Mouse (Mus musculus): ENCODE results near the gene Cacna2d1. TPM values are rescaled to one million over a fixed set of nuclear protein-coding genes. Genes with fewer than 3 reads are reported as not detected.

Gene Cacna2d1
- polyA plus RNA-seq, 2 experiments: 0.20 to 0.22 TPM

DNA sequence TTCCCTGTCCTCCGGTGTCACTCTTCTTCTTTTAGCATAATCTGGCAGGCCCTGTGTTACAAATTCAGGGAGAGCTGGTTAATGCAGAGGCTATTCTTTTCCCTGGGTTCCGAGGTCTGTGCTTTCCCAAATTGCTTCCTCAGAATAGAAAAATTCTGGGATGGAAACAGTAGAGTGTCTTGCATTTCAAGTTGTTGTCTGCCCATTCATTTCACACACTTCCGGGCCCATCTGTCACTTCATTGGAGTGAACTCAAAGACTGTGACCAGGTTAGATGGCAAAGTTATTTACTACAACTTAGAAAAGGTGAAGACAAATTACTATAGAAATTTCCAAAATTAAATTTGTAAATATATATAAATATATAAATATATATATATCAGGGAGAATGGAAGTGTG lies 62.7 kb downstream of the Cacna2d1 start:
- DNase-seq (ENCODE audit: low read depth in 3 of 3, low spot score in 3 of 3): no peak
- no peak for TF ChIP-seq CTCF (IDR thresholded peaks at IDR 0.05; ENCODE audit: low read depth)
- no peak for TF ChIP-seq EP300 (IDR thresholded peaks at IDR 0.05; ENCODE audit: low read depth)
- 59% methylated on average over 3 of the region's 3 CpGs for WGBS (ENCODE audit: insufficient replicate concordance)

DNA sequence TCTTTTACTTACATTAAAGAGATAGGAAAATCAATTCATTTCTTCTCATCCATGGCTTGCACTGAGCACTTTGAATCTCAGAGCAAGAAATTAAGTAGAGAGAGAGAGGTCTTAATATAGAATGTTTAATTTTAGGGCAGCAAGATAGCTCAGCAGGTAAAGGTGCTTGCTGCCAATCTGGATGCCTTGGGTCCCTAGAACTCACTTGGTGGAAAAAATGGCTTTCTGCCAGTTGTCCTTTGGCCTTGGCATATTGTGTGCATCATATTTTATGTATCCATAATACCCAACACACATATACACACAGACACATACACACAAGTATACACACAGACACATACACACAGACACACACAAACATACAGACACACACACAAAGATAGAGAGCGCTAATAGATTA lies 63.3 kb downstream of the Cacna2d1 start:
- no peak overlapping the region for H3K9ac ChIP-seq (replicated peaks)
- no peaks in the 10 kb centered on the region for H3K9me3 ChIP-seq (ENCODE audit: control insufficient read depth, low read length)
- no peaks in the 10 kb centered on the region for H3K27me3 ChIP-seq (ENCODE audit: control insufficient read depth, insufficient read depth, low read length)
- H3K27ac ChIP-seq: no peak overlapping the region
- H3K4me2 ChIP-seq (ENCODE audit: low read depth): no peak overlapping the region
- TF ChIP-seq CTCF (IDR thresholded peaks at IDR 0.05; ENCODE audit: low read depth): no peak
- TF ChIP-seq EP300 (IDR thresholded peaks at IDR 0.05; ENCODE audit: low read depth): no peak
- no peaks in the 10 kb centered on the region for H3K4me1 ChIP-seq (replicated peaks; ENCODE audit: control insufficient read depth in 2 of 2, insufficient read depth in 2 of 2, low read length in 1 of 2)
- no peak for DNase-seq (ENCODE audit: low read depth in 3 of 3, low spot score in 3 of 3)
- ATAC-seq (ENCODE audit: insufficient read depth): no peak
- H3K4me3 ChIP-seq (ENCODE audit: insufficient read depth in 1 of 2, low read depth in 2 of 2, low read length in 2 of 2): no peak overlapping the region
- 63% methylated on average over 1 of the region's 1 CpGs for WGBS (ENCODE audit: insufficient replicate concordance)
- H3K36me3 ChIP-seq (replicated peaks; ENCODE audit: control insufficient read depth, insufficient read depth, low read depth): no peaks in the 10 kb centered on the region

More for the DNA sequence above, 62.7 kb downstream of the Cacna2d1 start:
- H3K9ac ChIP-seq (replicated peaks): no peak overlapping the region
- no peak overlapping the region for H3K4me3 ChIP-seq (ENCODE audit: insufficient read depth in 1 of 2, low read depth in 2 of 2, low read length in 2 of 2)
- no peak overlapping the region for H3K4me2 ChIP-seq (ENCODE audit: low read depth)
- H3K27ac ChIP-seq: no peak overlapping the region
- no peaks in the 10 kb centered on the region for H3K36me3 ChIP-seq (replicated peaks; ENCODE audit: control insufficient read depth, insufficient read depth, low read depth)
- no peak for ATAC-seq (ENCODE audit: insufficient read depth)
- H3K9me3 ChIP-seq (ENCODE audit: control insufficient read depth, low read length): no peaks in the 10 kb centered on the region
- H3K4me1 ChIP-seq (replicated peaks; ENCODE audit: control insufficient read depth in 2 of 2, insufficient read depth in 2 of 2, low read length in 1 of 2): no peaks in the 10 kb centered on the region
- H3K27me3 ChIP-seq (ENCODE audit: control insufficient read depth, insufficient read depth, low read length): no peaks in the 10 kb centered on the region

DNA sequence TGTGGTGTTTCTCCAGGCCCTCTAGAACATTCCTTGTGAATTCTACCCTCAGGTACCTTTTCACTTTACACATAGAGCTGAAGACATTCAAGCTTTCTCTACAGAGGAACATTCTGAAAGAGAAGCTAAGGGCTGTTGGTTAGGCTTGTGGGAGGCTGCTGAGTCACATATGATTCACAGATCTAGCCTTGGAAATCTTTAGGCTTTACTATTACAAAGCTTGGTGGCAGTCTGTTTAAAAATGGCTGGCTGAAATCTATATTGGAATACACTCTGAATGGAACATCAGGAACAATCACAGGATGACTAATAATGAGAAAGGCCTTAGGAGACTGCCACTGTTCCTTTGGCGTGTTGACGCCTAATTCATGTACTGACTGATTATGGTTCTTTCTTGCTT lies 66.4 kb downstream of the Cacna2d1 start:
- Histone ChIP-seq H3K9ac (replicated peaks) (no peak overlapping the region), H3K9me3 (ENCODE audit: control insufficient read depth, low read length) (no peaks in the 10 kb centered on the region), H3K4me1 (replicated peaks; ENCODE audit: control insufficient read depth in 2 of 2, insufficient read depth in 2 of 2, low read length in 1 of 2) (no peaks in the 10 kb centered on the region), H3K4me3 (ENCODE audit: insufficient read depth in 1 of 2, low read depth in 2 of 2, low read length in 2 of 2) (no peak overlapping the region), H3K27ac (no peak overlapping the region), H3K4me2 (ENCODE audit: low read depth) (no peak overlapping the region), H3K27me3 (ENCODE audit: control insufficient read depth, insufficient read depth, low read length) (no peaks in the 10 kb centered on the region), H3K36me3 (replicated peaks; ENCODE audit: control insufficient read depth, insufficient read depth, low read depth) (no peaks in the 10 kb centered on the region)
- 65% methylated on average over 2 of the region's 2 CpGs for WGBS (ENCODE audit: insufficient replicate concordance)
- no peak for DNase-seq (ENCODE audit: low read depth in 3 of 3, low spot score in 3 of 3)
- TF ChIP-seq EP300 (IDR thresholded peaks at IDR 0.05; ENCODE audit: low read depth) (no peak), CTCF (IDR thresholded peaks at IDR 0.05; ENCODE audit: low read depth) (no peak)
- ATAC-seq (ENCODE audit: insufficient read depth): no peak

DNA sequence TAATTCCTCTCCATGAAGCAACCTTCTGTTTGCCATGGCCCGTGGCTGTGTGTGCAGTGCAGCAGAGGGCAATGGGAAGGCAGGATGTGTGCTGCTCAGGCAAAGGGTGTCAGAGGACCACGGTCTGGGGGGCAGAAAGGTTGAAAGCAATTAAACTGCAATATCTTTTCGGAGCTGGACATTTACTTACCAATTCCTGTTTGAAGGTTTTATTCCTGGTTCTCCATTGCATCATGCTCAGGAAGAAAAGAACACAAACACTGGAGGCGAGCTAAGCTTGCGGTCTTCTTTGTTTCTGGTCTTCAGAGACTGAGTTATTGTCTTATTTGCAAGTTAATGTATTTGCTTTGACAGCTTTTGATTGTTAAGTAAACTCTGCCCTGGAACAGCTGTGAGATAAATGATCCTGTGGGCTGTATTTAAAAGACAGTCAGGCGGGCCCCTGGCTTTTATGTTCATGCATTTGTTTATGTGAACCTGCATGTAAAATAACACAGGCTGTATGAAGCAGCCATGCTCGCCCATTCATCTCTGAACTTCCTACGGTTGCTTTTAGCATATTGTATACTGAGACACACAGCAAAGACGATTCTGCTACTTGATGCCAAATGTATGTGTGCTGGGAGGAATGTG lies 68.1 kb downstream of the Cacna2d1 start:
- Histone ChIP-seq H3K27ac (no peak overlapping the region), H3K36me3 (replicated peaks; ENCODE audit: control insufficient read depth, insufficient read depth, low read depth) (no peaks in the 10 kb centered on the region), H3K4me1 (replicated peaks; ENCODE audit: control insufficient read depth in 2 of 2, insufficient read depth in 2 of 2, low read length in 1 of 2) (no peaks in the 10 kb centered on the region), H3K27me3 (ENCODE audit: control insufficient read depth, insufficient read depth, low read length) (no peaks in the 10 kb centered on the region), H3K4me2 (ENCODE audit: low read depth) (no peak overlapping the region), H3K4me3 (ENCODE audit: insufficient read depth in 1 of 2, low read depth in 2 of 2, low read length in 2 of 2) (no peak overlapping the region), H3K9ac (replicated peaks) (no peak overlapping the region), H3K9me3 (ENCODE audit: control insufficient read depth, low read length) (no peaks in the 10 kb centered on the region)
- WGBS (ENCODE audit: insufficient replicate concordance): 39% methylated on average over 9 of the region's 9 CpGs
- no peak for ATAC-seq (ENCODE audit: insufficient read depth)
- no peak for TF ChIP-seq EP300 (IDR thresholded peaks at IDR 0.05; ENCODE audit: low read depth)
- TF ChIP-seq CTCF (IDR thresholded peaks at IDR 0.05; ENCODE audit: low read depth): no peak
- DNase-seq (ENCODE audit: low read depth in 3 of 3, low spot score in 3 of 3): no peak

DNA sequence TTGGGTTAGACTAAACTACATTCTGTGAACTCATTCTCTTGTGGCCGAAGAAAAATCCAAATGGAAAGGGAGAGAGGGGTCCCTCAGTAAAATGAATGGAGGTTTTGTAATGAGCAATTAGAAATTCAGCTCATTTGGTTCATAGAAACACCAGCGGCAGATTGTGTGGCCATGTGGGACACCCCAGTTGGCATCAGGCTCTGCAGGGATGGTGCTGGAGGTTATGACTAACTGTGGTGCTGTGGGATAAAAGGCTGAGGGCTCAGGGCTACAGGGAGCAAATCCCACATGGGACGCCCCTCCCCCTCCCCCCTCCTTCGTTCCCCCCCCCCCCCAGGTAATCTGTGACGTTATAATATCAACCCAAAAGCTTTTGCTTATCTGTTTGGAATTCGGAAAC lies 69.8 kb downstream of the Cacna2d1 start:
- DNase-seq (ENCODE audit: low read depth in 3 of 3, low spot score in 3 of 3): no peak
- no peak overlapping the region for H3K4me3 ChIP-seq (ENCODE audit: insufficient read depth in 1 of 2, low read depth in 2 of 2, low read length in 2 of 2)
- H3K9me3 ChIP-seq (ENCODE audit: control insufficient read depth, low read length): no peaks in the 10 kb centered on the region
- no peak for TF ChIP-seq CTCF (IDR thresholded peaks at IDR 0.05; ENCODE audit: low read depth)
- no peak for TF ChIP-seq EP300 (IDR thresholded peaks at IDR 0.05; ENCODE audit: low read depth)
- ATAC-seq (ENCODE audit: insufficient read depth): no peak
- H3K27ac ChIP-seq: no peak overlapping the region
- no peaks in the 10 kb centered on the region for H3K4me1 ChIP-seq (replicated peaks; ENCODE audit: control insufficient read depth in 2 of 2, insufficient read depth in 2 of 2, low read length in 1 of 2)
- no peak overlapping the region for H3K4me2 ChIP-seq (ENCODE audit: low read depth)
- 51% methylated on average over 5 of the region's 6 CpGs for WGBS (ENCODE audit: insufficient replicate concordance)
- no peaks in the 10 kb centered on the region for H3K27me3 ChIP-seq (ENCODE audit: control insufficient read depth, insufficient read depth, low read length)
- no peaks in the 10 kb centered on the region for H3K36me3 ChIP-seq (replicated peaks; ENCODE audit: control insufficient read depth, insufficient read depth, low read depth)
- no peak overlapping the region for H3K9ac ChIP-seq (replicated peaks)

Measured in liver, embryonic 14.5 days (tissue).